Mouse (Mus musculus): Measurements from ENCODE around the gene Dnmt1.
A peak's percentile ranks its signal among the peaks of the same experiment; 100 is the strongest.

DNA sequence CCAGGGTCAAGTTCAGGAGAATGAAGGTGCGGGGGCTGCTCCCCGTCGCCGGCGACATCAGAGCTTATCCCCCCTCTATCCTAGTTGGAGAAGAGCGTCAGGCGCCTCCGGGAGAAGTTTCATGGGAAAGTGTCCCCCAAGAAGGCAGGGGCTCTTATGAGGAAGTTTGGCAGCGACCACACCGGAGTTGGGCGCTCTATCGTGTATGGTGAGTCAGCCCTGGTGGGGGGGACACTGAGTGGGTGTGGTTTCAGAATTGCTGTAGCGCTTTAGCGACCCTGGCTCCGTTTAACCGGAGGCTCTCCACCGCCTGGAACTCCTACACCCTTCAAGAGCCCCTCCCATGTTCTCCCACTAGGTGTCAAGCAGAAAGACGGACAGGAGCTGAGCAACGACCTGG is 90.4 kb downstream of the Dnmt1 start:
- TF ChIP-seq MYC (IDR thresholded peaks at IDR 0.05; ENCODE audit: low read depth, low read length) (no peak), CTCF (IDR thresholded peaks at IDR 0.05 in 2 of 3, conservative IDR thresholded peaks at IDR 0.05 in 1 of 3; ENCODE audit: control insufficient read depth in 1 of 3, insufficient read depth in 1 of 3, low read depth in 2 of 3, low read length in 3 of 3, poor library complexity in 1 of 3, severe bottlenecking in 1 of 3) (no peak), E2F4 (IDR thresholded peaks at IDR 0.05; ENCODE audit: borderline replicate concordance, low read depth, low read length) (no peak), POLR2AphosphoS2 (IDR thresholded peaks at IDR 0.05; ENCODE audit: low read length) (no peak), ZNF384 (IDR thresholded peaks at IDR 0.05; ENCODE audit: low read depth, low read length) (no peak), POLR2A (IDR thresholded peaks at IDR 0.05; ENCODE audit: control insufficient read depth in 1 of 2, insufficient read depth in 1 of 2, low read depth in 1 of 2, low read length in 2 of 2, poor library complexity in 1 of 2) (peak in 1 of 2 experiments; percentile 74; a peak in 2 of 4 replicates)
